Mouse (Mus musculus): ENCODE results near the gene Nwd2.

Nwd2 gene

GRCm38 (mm10) chr5:63755938-63756337, 107.0 kb downstream of the Nwd2 start:
- no peak for DNase-seq (ENCODE audit: low read depth, low spot score)

- no peak for DNase-seq (ENCODE audit: low read depth, low spot score)
These were observed 117.0 kb downstream of the Nwd2 start for GRCm38 (mm10) chr5:63765886-63766285.

- peak; percentile 61 for DNase-seq (ENCODE audit: low read depth, low spot score)
These were observed 117.8 kb downstream of the Nwd2 start for GRCm38 (mm10) chr5:63766715-63767114.

GRCm38 (mm10) chr5:63767464-63767863, 118.6 kb downstream of the Nwd2 start:
- DNase-seq (ENCODE audit: low read depth, low spot score), result no peak

GRCm38 (mm10) chr5:63768220-63768619, 119.3 kb downstream of the Nwd2 start:
- DNase-seq (ENCODE audit: low read depth, low spot score), result no peak

- no peak for DNase-seq (ENCODE audit: low read depth, low spot score)
These were observed 124.1 kb downstream of the Nwd2 start for GRCm38 (mm10) chr5:63772971-63773370.

- DNase-seq (ENCODE audit: low read depth, low spot score), result no peak
These were observed 124.7 kb downstream of the Nwd2 start for GRCm38 (mm10) chr5:63773603-63774002.

- DNase-seq (ENCODE audit: low read depth, low spot score), result no peak
These were observed 139.4 kb downstream of the Nwd2 start for GRCm38 (mm10) chr5:63788156-63788826.

GRCm38 (mm10) chr5:63811819-63812508, 163.1 kb downstream of the Nwd2 start, which contains the start of gene 0610040J01Rik:
0610040J01Rik (plus strand) TSS chr5:63812363.
- peak; percentile 74 for DNase-seq (ENCODE audit: low read depth, low spot score)

- peak; percentile 8 for DNase-seq (ENCODE audit: low read depth, low spot score)
These were observed 163.6 kb downstream of the Nwd2 start for GRCm38 (mm10) chr5:63812509-63812865.

GRCm38 (mm10) chr5:63816643-63817042, 167.7 kb downstream of the Nwd2 start:
- no peak for DNase-seq (ENCODE audit: low read depth, low spot score)

- DNase-seq (ENCODE audit: low read depth, low spot score), result no peak
These were observed 168.4 kb downstream of the Nwd2 start for GRCm38 (mm10) chr5:63817270-63817669.

GRCm38 (mm10) chr5:63818975-63819374, 170.1 kb downstream of the Nwd2 start:
- DNase-seq (ENCODE audit: low read depth, low spot score), result no peak

GRCm38 (mm10) chr5:63819519-63819918, 170.6 kb downstream of the Nwd2 start:
- DNase-seq (ENCODE audit: low read depth, low spot score), result no peak

GRCm38 (mm10) chr5:63821176-63821575, 172.3 kb downstream of the Nwd2 start:
- DNase-seq (ENCODE audit: low read depth, low spot score), result no peak

- no peak for DNase-seq (ENCODE audit: low read depth, low spot score)
These were observed 173.0 kb downstream of the Nwd2 start for GRCm38 (mm10) chr5:63821860-63822259.

GRCm38 (mm10) chr5:63823362-63824332, 174.7 kb downstream of the Nwd2 start:
- no peak for DNase-seq (ENCODE audit: low read depth, low spot score)

- DNase-seq (ENCODE audit: low read depth, low spot score), result no peak
These were observed 175.9 kb downstream of the Nwd2 start for GRCm38 (mm10) chr5:63824599-63825350.

- no peak for DNase-seq (ENCODE audit: low read depth, low spot score)
These were observed 177.0 kb downstream of the Nwd2 start for GRCm38 (mm10) chr5:63825881-63826280.

- no peak for DNase-seq (ENCODE audit: low read depth, low spot score)
These were observed 178.1 kb downstream of the Nwd2 start for GRCm38 (mm10) chr5:63827006-63827405.

- DNase-seq (ENCODE audit: low read depth, low spot score), result no peak
These were observed 178.6 kb downstream of the Nwd2 start for GRCm38 (mm10) chr5:63827415-63828053.
